Mouse (Mus musculus): ENCODE data around the gene Kremen1.

DNA sequence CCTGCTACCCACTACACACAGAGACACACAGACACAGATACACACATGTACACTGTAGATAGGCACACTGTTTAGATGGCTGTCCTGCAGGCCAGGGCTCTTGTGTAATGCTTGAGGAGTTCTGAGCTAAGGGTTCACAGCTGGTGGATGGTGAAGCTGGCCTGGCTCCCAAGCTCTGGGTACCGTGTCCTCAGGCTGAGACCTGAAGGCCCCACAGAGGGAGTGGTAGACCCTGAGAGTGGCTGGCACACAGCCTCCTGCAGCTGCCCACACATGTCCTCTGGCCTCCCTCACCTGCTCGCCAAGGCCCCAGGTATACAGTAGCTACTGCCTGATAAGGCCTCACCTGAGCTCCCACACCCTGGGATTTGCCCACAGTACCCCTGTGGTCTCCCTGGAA is 119.4 kb downstream of the Kremen1 start:
- no peak for TF ChIP-seq EP300 (IDR thresholded peaks at IDR 0.05; ENCODE audit: low read depth)
- no peak for TF ChIP-seq CTCF (IDR thresholded peaks at IDR 0.05; ENCODE audit: low read depth)
